Mouse (Mus musculus): ENCODE measurements around the gene Vmn2r101. TPM values are rescaled to one million over a fixed set of nuclear protein-coding genes. Genes with fewer than 3 reads are reported as not detected.

The Vmn2r101 gene
- total RNA-seq (2021), result not detected

GRCm38 (mm10) chr17:19576927-19577326, at the start of gene Vmn2r101:
Vmn2r101 (plus strand) TSS chr17:19577227.
- DNase-seq, result no peak

GRCm38 (mm10) chr17:19629328-19629727, 52.3 kb downstream of the Vmn2r101 start:
- no peak for DNase-seq

GRCm38 (mm10) chr17:19658447-19658846, 81.4 kb downstream of the Vmn2r101 start:
- DNase-seq, result no peak

GRCm38 (mm10) chr17:19660028-19660427, 83.0 kb downstream of the Vmn2r101 start, which contains the start of gene Vmn2r102:
Vmn2r102 (plus strand) TSS chr17:19660328.
- no peak for DNase-seq

Other genes starting within 250 kb of the Vmn2r101 start
- gene Vmn2r99, start 215.3 kb upstream of the Vmn2r101 start, total RNA-seq (2021), result not detected
- not detected for gene Vmn2r100, start 72.5 kb upstream of the Vmn2r101 start, total RNA-seq (2021)
- not detected for gene Vmn2r102, start 83.1 kb downstream of the Vmn2r101 start, total RNA-seq (2021)
- gene Vmn2r103, start 196.1 kb downstream of the Vmn2r101 start, total RNA-seq (2021), result not detected

Measured in layer of hippocampus, postnatal 36 days (tissue).